Mouse (Mus musculus) right cerebral cortex, postnatal 14 days (tissue): Measurements from ENCODE around the gene Tmem248.

Source experiments
- DNase-seq: peaks from one replicate; pipeline ENCODE4 v3.0.0; 2022

Tmem248 gene

GRCm38 (mm10) chr5:130264433-130265005, 47.6 kb downstream of the Tmem248 start:
- DNase-seq: no peak

DNA sequence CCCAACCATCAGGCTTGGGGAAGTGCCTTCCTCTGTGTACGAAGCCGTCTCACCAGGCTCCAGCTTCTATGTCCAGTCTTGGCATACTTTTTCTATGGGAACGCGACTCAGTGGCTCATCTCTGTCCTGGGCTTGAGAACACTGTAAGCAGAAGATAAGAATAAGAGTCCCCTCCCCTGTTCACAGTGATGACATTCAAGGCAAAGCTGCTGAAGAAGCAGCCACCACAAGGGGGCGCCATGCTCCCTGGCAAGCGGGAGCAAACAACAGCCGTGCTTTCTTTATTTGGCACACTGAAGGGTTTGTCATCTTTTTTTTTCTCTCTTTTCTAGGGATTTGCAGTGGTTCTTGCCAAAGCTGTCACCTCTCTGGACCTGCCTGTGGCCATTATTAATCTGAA, 49.8 kb downstream of the Tmem248 start:
- DNase-seq: peak; percentile 63

- DNase-seq: no peak
Measured at GRCm38 (mm10) chr5:130267316-130267715, 50.4 kb downstream of the Tmem248 start.

- no peak for DNase-seq
Measured at GRCm38 (mm10) chr5:130268976-130269375, 52.1 kb downstream of the Tmem248 start.

DNA sequence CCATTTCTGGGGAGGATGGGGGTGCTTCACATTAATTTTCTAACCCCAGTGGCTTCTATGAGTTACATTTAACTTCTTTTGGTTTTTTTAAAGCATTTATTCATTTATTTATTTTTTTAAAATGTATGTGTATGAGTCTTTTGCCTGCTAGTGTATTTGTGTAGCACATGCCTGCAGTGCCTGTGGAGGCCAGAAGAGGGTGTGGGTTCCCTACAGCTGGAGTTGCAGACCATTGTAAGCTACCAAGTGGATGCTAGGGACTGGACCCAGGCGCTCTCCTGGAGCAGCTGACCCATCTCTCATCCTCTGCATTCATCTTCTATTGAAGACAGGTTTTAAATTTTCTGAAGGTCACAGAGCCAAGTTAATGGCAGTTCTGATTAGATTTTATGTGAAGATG, 55.5 kb downstream of the Tmem248 start:
- DNase-seq: no peak

GRCm38 (mm10) chr5:130273046-130273445, 56.2 kb downstream of the Tmem248 start:
- DNase-seq: no peak

GRCm38 (mm10) chr5:130275509-130275908, 58.6 kb downstream of the Tmem248 start:
- DNase-seq: peak; percentile 34

- no peak for DNase-seq
Measured at GRCm38 (mm10) chr5:130278011-130278472, 61.2 kb downstream of the Tmem248 start.

- DNase-seq: no peak
Measured at GRCm38 (mm10) chr5:130283079-130283732, 66.3 kb downstream of the Tmem248 start.

DNA sequence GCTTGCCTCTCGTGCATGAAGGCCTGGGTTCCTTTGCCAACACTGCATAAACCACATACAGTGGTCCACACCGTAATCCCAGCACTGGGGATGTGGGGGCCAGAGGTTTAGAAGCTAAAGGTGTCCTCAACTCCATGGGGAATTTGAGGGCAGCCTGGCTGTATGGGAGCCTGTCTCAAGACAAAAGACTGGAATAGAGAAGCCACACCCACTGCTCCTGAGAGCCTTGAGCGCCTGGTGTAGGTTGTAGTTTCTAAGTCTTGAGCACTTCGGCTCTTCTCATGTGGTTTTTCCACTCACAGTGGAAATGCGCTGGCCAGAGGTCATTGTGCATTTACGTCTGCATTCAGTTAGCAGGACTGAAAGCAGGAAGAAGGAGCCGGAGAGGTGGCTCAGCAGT, 71.2 kb downstream of the Tmem248 start:
- DNase-seq: no peak

DNA sequence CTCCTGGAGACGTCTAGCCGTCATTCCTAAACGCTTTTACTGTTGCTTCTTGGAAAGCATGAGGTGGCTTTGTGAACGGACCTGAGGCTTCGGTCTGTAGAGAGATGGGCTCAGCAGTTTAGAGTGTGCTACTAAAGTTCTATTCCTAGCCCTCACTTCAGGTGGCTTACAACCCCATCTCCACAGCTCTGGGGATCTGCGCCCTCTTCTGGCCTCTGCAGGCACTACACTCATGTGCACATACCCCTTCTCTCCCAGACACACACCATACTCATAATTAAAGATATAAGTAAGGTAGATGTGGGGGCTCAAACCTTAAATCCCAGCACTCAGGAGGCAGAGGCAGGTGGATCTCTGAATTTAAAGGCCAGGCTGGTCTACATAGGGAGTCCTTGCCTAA, 73.4 kb downstream of the Tmem248 start:
- DNase-seq: no peak

GRCm38 (mm10) chr5:130290775-130291174, 73.9 kb downstream of the Tmem248 start:
- peak; percentile 48 for DNase-seq

DNA sequence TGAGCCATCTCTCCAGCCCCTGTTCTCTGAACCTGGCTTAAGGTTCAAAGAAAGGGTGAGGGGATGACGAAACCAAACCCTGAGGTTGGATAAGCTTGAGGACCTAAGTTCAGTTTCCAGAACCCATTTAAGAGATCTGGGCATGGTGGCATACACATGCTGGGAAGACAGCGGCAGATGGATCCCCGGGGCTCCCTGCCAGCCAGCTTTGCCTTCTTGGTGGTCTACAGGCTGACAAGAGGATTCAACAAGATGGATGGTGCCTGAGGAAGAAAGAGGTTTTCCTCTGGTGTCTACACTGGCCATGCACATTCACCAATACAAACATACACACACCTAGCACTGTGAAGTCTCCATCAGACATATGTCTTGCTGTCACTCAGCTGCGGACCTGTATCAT, 76.1 kb downstream of the Tmem248 start:
- DNase-seq: peak; percentile 43
